Mouse (Mus musculus): ENCODE results near the gene Gpr137c. TPM values are rescaled to one million over a fixed set of nuclear protein-coding genes. Genes with fewer than 3 reads are reported as not detected.

Gene Gpr137c
- polyA plus RNA-seq, 1 experiment from 2014 or later, result 1.4 TPM

DNA sequence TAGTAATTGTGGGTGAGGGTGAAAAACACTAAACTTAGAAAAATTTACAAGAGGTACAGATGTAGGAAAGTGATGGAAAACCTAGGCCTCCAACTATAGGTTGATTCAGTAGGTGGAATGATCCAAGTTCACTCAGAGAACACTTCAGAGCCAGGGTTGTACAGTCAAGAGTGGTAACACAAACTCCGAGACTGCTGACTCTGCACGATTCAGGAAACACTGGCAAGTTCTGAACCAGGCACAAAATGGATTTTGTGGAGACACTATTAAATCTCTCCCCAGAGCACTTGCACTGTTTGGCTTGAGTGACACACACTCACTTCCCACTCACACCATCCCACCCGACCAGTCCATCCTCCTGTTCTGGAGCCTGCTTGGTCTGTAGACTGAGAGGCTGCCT lies 103.8 kb downstream of the Gpr137c start:
- Histone ChIP-seq H3K9me3 (ENCODE audit: control insufficient read depth) (no peaks in the 10 kb centered on the region), H3K27ac (ENCODE audit: low read depth, low read length) (no peak overlapping the region), H3K27me3 (replicated peaks; ENCODE audit: control insufficient read depth, insufficient read depth, low read length) (no peaks in the 10 kb centered on the region), H3K4me2 (replicated peaks; ENCODE audit: low read depth) (no peak overlapping the region), H3K4me3 (ENCODE audit: low read depth, low read length) (no peak overlapping the region), H3K9ac (ENCODE audit: low read depth, low read length) (no peak overlapping the region), H3K4me1 (replicated peaks; ENCODE audit: control insufficient read depth, insufficient read depth, low read length) (peaks cover 12% of the 10 kb centered on the region; the same call in 1 of the 2 replicates), H3K36me3 (ENCODE audit: control insufficient read depth, insufficient read depth) (no peaks in the 10 kb centered on the region)
- no peak for ATAC-seq
- WGBS, result 79% methylated on average over 3 of the region's 3 CpGs
- TF ChIP-seq CTCF (IDR thresholded peaks at IDR 0.05; ENCODE audit: low read depth), result no peak

DNA sequence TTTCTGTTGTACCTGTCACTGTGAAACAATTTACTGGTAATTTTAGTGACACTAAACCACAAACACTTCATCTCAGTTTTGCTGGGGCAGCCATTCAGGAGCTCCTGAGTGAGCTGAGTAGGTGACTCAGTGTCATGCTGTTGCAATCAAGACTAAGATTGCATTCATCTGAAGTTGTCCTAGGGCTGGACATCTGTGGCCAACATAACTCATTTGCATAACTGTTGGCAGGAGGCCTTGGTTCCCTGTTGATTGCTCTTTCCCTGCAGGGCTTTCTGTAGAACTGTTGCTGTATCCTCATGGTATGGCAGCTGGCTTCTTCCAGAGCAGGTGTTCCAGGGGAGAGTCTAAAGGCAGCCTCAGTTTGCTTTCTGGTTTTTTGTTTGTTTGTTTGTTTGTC lies 106.0 kb downstream of the Gpr137c start:
- H3K27me3 ChIP-seq (replicated peaks; ENCODE audit: control insufficient read depth, insufficient read depth, low read length), result no peaks in the 10 kb centered on the region
- H3K4me3 ChIP-seq (ENCODE audit: low read depth, low read length), result no peak overlapping the region
- H3K4me2 ChIP-seq (replicated peaks; ENCODE audit: low read depth), result no peak overlapping the region
- ATAC-seq, result peak; percentile 23; the same call in 1 of the 2 replicates
- no peaks in the 10 kb centered on the region for H3K9me3 ChIP-seq (ENCODE audit: control insufficient read depth)
- H3K9ac ChIP-seq (ENCODE audit: low read depth, low read length), result no peak overlapping the region
- peak overlapping the region; percentile 41; the same call in 1 of the 2 replicates for H3K27ac ChIP-seq (ENCODE audit: low read depth, low read length)
- TF ChIP-seq CTCF (IDR thresholded peaks at IDR 0.05; ENCODE audit: low read depth), result no peak
- peaks cover 12% of the 10 kb centered on the region; the same call in 1 of the 2 replicates for H3K4me1 ChIP-seq (replicated peaks; ENCODE audit: control insufficient read depth, insufficient read depth, low read length)
- H3K36me3 ChIP-seq (ENCODE audit: control insufficient read depth, insufficient read depth), result no peaks in the 10 kb centered on the region

DNA sequence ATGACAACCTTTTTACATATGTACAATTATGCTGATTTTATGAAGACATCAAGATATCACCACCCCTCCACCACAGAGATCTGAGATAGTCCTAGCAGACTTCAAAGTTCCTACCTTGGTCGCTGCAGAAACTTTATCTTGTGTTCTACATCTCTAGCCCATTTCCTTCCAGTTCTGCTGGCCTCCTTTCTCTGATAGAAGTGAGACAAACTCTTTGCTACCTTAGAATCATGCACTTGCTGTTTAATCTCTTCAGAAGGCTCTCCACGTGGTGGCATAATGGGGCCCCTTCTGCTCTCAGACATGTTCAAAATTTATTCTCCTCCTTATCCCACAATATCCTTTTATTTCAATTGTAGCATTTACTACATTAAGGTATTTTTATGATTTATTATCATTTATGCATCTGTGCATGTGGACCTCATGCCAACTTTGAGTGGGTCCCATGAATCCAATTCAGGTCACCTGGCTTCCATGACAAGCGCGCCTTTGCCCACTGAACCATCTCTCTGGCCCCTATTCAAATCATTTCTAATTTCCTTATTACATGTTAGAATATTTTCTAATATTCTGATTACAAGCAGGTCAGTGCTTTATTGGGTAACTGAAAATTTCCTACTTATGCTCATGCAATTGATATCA lies 108.7 kb downstream of the Gpr137c start:
- H3K27me3 ChIP-seq (replicated peaks; ENCODE audit: control insufficient read depth, insufficient read depth, low read length), result no peaks in the 10 kb centered on the region
- no peak overlapping the region for H3K4me2 ChIP-seq (replicated peaks; ENCODE audit: low read depth)
- H3K36me3 ChIP-seq (ENCODE audit: control insufficient read depth, insufficient read depth), result peaks cover 8% of the 10 kb centered on the region
- H3K9ac ChIP-seq (ENCODE audit: low read depth, low read length), result no peak overlapping the region
- H3K27ac ChIP-seq (ENCODE audit: low read depth, low read length), result no peak overlapping the region
- 88% methylated on average over 4 of the region's 4 CpGs for WGBS
- H3K4me1 ChIP-seq (replicated peaks; ENCODE audit: control insufficient read depth, insufficient read depth, low read length), result 0 out of 2 replicates have a peak, but pooled peaks cover 3% of the 10 kb centered on the region
- no peak for TF ChIP-seq CTCF (IDR thresholded peaks at IDR 0.05; ENCODE audit: low read depth)
- H3K9me3 ChIP-seq (ENCODE audit: control insufficient read depth), result no peaks in the 10 kb centered on the region
- ATAC-seq, result no peak
- no peak overlapping the region for H3K4me3 ChIP-seq (ENCODE audit: low read depth, low read length)

DNA sequence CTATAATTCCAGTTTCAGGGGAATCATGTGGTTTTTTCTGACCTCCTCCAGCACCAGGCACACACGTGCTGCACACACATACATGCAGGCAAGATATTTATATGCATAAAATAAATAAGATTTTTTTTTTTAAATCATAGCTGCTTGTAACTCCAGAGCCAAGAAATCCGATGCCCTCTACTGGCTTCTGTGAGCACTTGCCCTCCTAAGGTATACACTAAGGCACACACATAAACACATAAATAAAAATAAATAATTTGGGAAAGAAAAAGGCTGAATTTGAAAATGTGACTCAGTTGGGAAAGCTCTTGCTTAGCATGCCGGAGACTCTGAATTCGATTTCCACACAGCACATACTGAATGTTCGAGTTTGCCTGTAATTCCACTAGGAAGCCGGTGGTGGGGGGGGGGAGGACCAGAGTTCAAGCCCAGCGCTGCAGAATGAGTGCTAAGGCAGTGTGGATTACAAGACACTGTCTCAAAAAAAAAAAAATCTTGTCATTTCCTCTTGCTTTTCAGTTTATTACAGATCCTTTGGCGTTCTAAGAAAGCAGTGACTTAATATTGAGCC lies 109.6 kb downstream of the Gpr137c start:
- 16% methylated on average over 8 of the region's 8 CpGs for WGBS
- ATAC-seq, result peak; percentile 29

GRCm38 (mm10) chr14:45329589-45330181 lies 110.2 kb downstream of the Gpr137c start, which contains the start of gene Psmc6:
Gene Psmc6 (plus strand): TSS chr14:45329788.
- Histone ChIP-seq H3K27ac (ENCODE audit: low read depth, low read length) (peak within 1 kb of the TSS; percentile 91), H3K36me3 (ENCODE audit: control insufficient read depth, insufficient read depth) (peaks cover 16% of the 10 kb centered on the region), H3K4me1 (replicated peaks; ENCODE audit: control insufficient read depth, insufficient read depth, low read length) (0 out of 2 replicates have a peak, but pooled peaks cover 3% of the 10 kb centered on the region), H3K27me3 (replicated peaks; ENCODE audit: control insufficient read depth, insufficient read depth, low read length) (no peaks in the 10 kb centered on the region), H3K9ac (ENCODE audit: low read depth, low read length) (peak within 1 kb of the TSS; percentile 93), H3K4me2 (replicated peaks; ENCODE audit: low read depth) (peak within 1 kb of the TSS; percentile 77), H3K4me3 (ENCODE audit: low read depth, low read length) (peak within 1 kb of the TSS; percentile 94), H3K9me3 (ENCODE audit: control insufficient read depth) (no peaks in the 10 kb centered on the region)
- peak; percentile 97 for ATAC-seq
- WGBS, result under 1% methylated on average over 44 of the region's 44 CpGs
- peak; percentile 96 for TF ChIP-seq CTCF (IDR thresholded peaks at IDR 0.05; ENCODE audit: low read depth)

More for the DNA sequence above, 109.6 kb downstream of the Gpr137c start:
- peak overlapping the region; percentile 55 for H3K4me2 ChIP-seq (replicated peaks; ENCODE audit: low read depth)
- H3K9ac ChIP-seq (ENCODE audit: low read depth, low read length), result peak overlapping the region; percentile 93; the same call in 1 of the 2 replicates
- no peaks in the 10 kb centered on the region for H3K9me3 ChIP-seq (ENCODE audit: control insufficient read depth)
- H3K27me3 ChIP-seq (replicated peaks; ENCODE audit: control insufficient read depth, insufficient read depth, low read length), result no peaks in the 10 kb centered on the region
- H3K4me1 ChIP-seq (replicated peaks; ENCODE audit: control insufficient read depth, insufficient read depth, low read length), result 0 out of 2 replicates have a peak, but pooled peaks cover 3% of the 10 kb centered on the region
- H3K36me3 ChIP-seq (ENCODE audit: control insufficient read depth, insufficient read depth), result peaks cover 15% of the 10 kb centered on the region
- peak overlapping the region; percentile 94 for H3K4me3 ChIP-seq (ENCODE audit: low read depth, low read length)
- no peak for TF ChIP-seq CTCF (IDR thresholded peaks at IDR 0.05; ENCODE audit: low read depth)
- H3K27ac ChIP-seq (ENCODE audit: low read depth, low read length), result no peak overlapping the region

Other genes starting within 250 kb of the Gpr137c start
- gene Ptger2, start 231.5 kb upstream of the Gpr137c start, polyA plus RNA-seq (2015; fragmentation: Nextera tagmentation; extraction: Ambion mirVana), result 1.5 and 1.6 TPM in 2 replicates
- gene Txndc16, start 611 bp downstream of the Gpr137c start, polyA plus RNA-seq (2015; fragmentation: Nextera tagmentation; extraction: Ambion mirVana), result 4.2 and 5.2 TPM in 2 replicates
- 96.3 and 96.6 TPM in 2 replicates for gene Ero1l, start 99.1 kb downstream of the Gpr137c start, polyA plus RNA-seq (2015; fragmentation: Nextera tagmentation; extraction: Ambion mirVana)
- 98.6 and 98.8 TPM in 2 replicates for gene Psmc6, start 110.1 kb downstream of the Gpr137c start, polyA plus RNA-seq (2015; fragmentation: Nextera tagmentation; extraction: Ambion mirVana)
- 40.1 and 46.5 TPM in 2 replicates for gene Styx, start 131.4 kb downstream of the Gpr137c start, polyA plus RNA-seq (2015; fragmentation: Nextera tagmentation; extraction: Ambion mirVana)
- 37.8 and 40.9 TPM in 2 replicates for gene Gnpnat1, start 185.2 kb downstream of the Gpr137c start, polyA plus RNA-seq (2015; fragmentation: Nextera tagmentation; extraction: Ambion mirVana)